ENCODE assay signal across 21 mouse cellular contexts in genomic region chr1:65118150-65118913, GRCm38 (mm10). TPM values are rescaled to one million over a fixed set of nuclear protein-coding genes. Genes with fewer than 3 reads are reported as not detected.
DNase-seq lines count a peak whose midpoint lies in the region; ATAC-seq and TF ChIP-seq lines count a peak whose summit lies in the region.
"Had no signal": no experiment of that assay in that cellular context is flagged by ENCODE, and none has a peak within 500 bp of the region (broad histone marks: within the 10 kb centered on the region; RNA-seq: fewer than 3 reads in every experiment).

No protein-coding gene starts in this region.

- in situ Hi-C loops in ES-E14 (cut with MboI; ENCODE audit: low sequenced_read_pairs in 2 of 2, unreplicated experiment in 2 of 2) = no loop called here

- no peak overlapping the region for H3K4me3 ChIP-seq in ES-E14 (ENCODE audit: insufficient read depth in 1 of 2, low read depth in 1 of 2, low read length in 2 of 2, poor library complexity in 1 of 2, severe bottlenecking in 1 of 2)
- no peak overlapping the region for H3K4me3 ChIP-seq in intestine, embryonic 15.5 days (replicated peaks)
- H3K4me3 ChIP-seq in kidney, embryonic 16.5 days (ENCODE audit: low read length) = no peak overlapping the region
- H3K4me3 ChIP-seq in stomach, embryonic 15.5 days (replicated peaks) = no peak overlapping the region
- H3K4me3 ChIP-seq in embryonic facial prominence, embryonic 10.5 days = no peak overlapping the region
- H3K4me3 ChIP-seq: erythroblast, embryonic 14.5 days; hindbrain, embryonic 12.5 days; layer of hippocampus, adult 2 months; midbrain, embryonic 10.5 days had no signal

- no peak overlapping the region for H3K9ac ChIP-seq in ES-E14 (ENCODE audit: insufficient read depth, low read depth, low read length, poor library complexity, severe bottlenecking)
- no peak overlapping the region for H3K9ac ChIP-seq in intestine, embryonic 15.5 days
- no peak overlapping the region for H3K9ac ChIP-seq in kidney, embryonic 16.5 days (replicated peaks; ENCODE audit: low read length)
- no peak overlapping the region for H3K9ac ChIP-seq in stomach, embryonic 15.5 days
- H3K9ac ChIP-seq: hindbrain, embryonic 12.5 days; lung, embryonic 14.5 days had no signal

- H3K4me1 ChIP-seq in ES-E14 (ENCODE audit: control insufficient read depth in 2 of 2, insufficient read depth in 2 of 2, low read length in 2 of 2, poor library complexity in 1 of 2) = no peaks in the 10 kb centered on the region
- no peaks in the 10 kb centered on the region for H3K4me1 ChIP-seq in intestine, embryonic 15.5 days (replicated peaks)
- no peaks in the 10 kb centered on the region; the same call in none of the 2 replicates for H3K4me1 ChIP-seq in kidney, embryonic 16.5 days (ENCODE audit: insufficient read depth, low read length)
- no peaks in the 10 kb centered on the region for H3K4me1 ChIP-seq in stomach, embryonic 15.5 days
- no peaks in the 10 kb centered on the region; the same call in none of the 2 replicates for H3K4me1 ChIP-seq in embryonic facial prominence, embryonic 10.5 days
- H3K4me1 ChIP-seq: hindbrain, embryonic 12.5 days had no signal

- WGBS in intestine, embryonic 15.5 days = 43% methylated on average over 8 of the region's 8 CpGs
- 48% methylated on average over 8 of the region's 8 CpGs for WGBS in kidney, embryonic 16.5 days
- 46% methylated on average over 8 of the region's 8 CpGs for WGBS in stomach, embryonic 15.5 days
- 71% methylated on average over 8 of the region's 8 CpGs for WGBS in embryonic facial prominence, embryonic 10.5 days

- H3K27me3 ChIP-seq in intestine, embryonic 15.5 days (replicated peaks) = no peaks in the 10 kb centered on the region
- H3K27me3 ChIP-seq in kidney, embryonic 16.5 days (ENCODE audit: insufficient read depth, low read length) = no peaks in the 10 kb centered on the region
- H3K27me3 ChIP-seq in stomach, embryonic 15.5 days (replicated peaks) = no peaks in the 10 kb centered on the region
- H3K27me3 ChIP-seq in embryonic facial prominence, embryonic 10.5 days (replicated peaks; ENCODE audit: low read depth, poor library complexity, severe bottlenecking) = no peaks in the 10 kb centered on the region
- H3K27me3 ChIP-seq: hindbrain, embryonic 12.5 days had no signal

- 0 out of 2 replicates have a peak overlapping the region, but pooled peaks have one; percentile 24 for H3K4me2 ChIP-seq in intestine, embryonic 15.5 days (replicated peaks)
- H3K4me2 ChIP-seq in kidney, embryonic 16.5 days (replicated peaks; ENCODE audit: low read depth, low read length) = no peak overlapping the region
- no peak overlapping the region for H3K4me2 ChIP-seq in stomach, embryonic 15.5 days
- H3K4me2 ChIP-seq: hindbrain, embryonic 12.5 days; lung, embryonic 14.5 days had no signal

- H3K9me3 ChIP-seq in ES-E14 (ENCODE audit: control insufficient read depth, insufficient read depth, low read depth, low read length) = no peaks in the 10 kb centered on the region
- no peaks in the 10 kb centered on the region for H3K9me3 ChIP-seq in intestine, embryonic 15.5 days
- H3K9me3 ChIP-seq in kidney, embryonic 16.5 days (ENCODE audit: low read length) = no peaks in the 10 kb centered on the region
- H3K9me3 ChIP-seq in stomach, embryonic 15.5 days = no peaks in the 10 kb centered on the region
- no peaks in the 10 kb centered on the region for H3K9me3 ChIP-seq in embryonic facial prominence, embryonic 10.5 days
- H3K9me3 ChIP-seq: hindbrain, embryonic 12.5 days; midbrain, embryonic 10.5 days had no signal

- no peak for DNase-seq in ES-E14 (ENCODE audit: low read depth, low spot score)
- no peak for DNase-seq in gastrocnemius, adult 8-10 months (ENCODE audit: low spot score in 2 of 2)
- no peak for DNase-seq in embryonic facial prominence, embryonic 10.5 days (ENCODE audit: low spot score)
- DNase-seq in adrenal gland, adult 8-10 months = no peak
- DNase-seq: adrenal gland, postnatal 10 days; cerebellum, adult 9-10 months; lung, embryonic 14.5 days; thymus, postnatal 4 days had no signal

- no peaks in the 10 kb centered on the region for H3K36me3 ChIP-seq in ES-E14 (ENCODE audit: control insufficient read depth, insufficient read depth, low read length, poor library complexity, severe bottlenecking)
- no peaks in the 10 kb centered on the region for H3K36me3 ChIP-seq in intestine, embryonic 15.5 days
- H3K36me3 ChIP-seq in kidney, embryonic 16.5 days (ENCODE audit: insufficient read depth, low read length) = no peaks in the 10 kb centered on the region
- H3K36me3 ChIP-seq in stomach, embryonic 15.5 days = no peaks in the 10 kb centered on the region
- no peaks in the 10 kb centered on the region for H3K36me3 ChIP-seq in embryonic facial prominence, embryonic 10.5 days (replicated peaks)
- H3K36me3 ChIP-seq: hindbrain, embryonic 12.5 days; midbrain, embryonic 10.5 days had no signal

- no peak overlapping the region for H3K27ac ChIP-seq in ES-E14 (ENCODE audit: insufficient read depth, low read depth, low read length, poor library complexity, severe bottlenecking)
- peak overlapping the region; percentile 83 for H3K27ac ChIP-seq in intestine, embryonic 15.5 days
- peak overlapping the region; percentile 57 for H3K27ac ChIP-seq in kidney, embryonic 16.5 days (ENCODE audit: low read length)
- H3K27ac ChIP-seq in stomach, embryonic 15.5 days = peak overlapping the region; percentile 71
- no peak overlapping the region for H3K27ac ChIP-seq in embryonic facial prominence, embryonic 10.5 days (replicated peaks)
- H3K27ac ChIP-seq: hindbrain, embryonic 12.5 days; layer of hippocampus, adult 2 months; midbrain, embryonic 10.5 days had no signal

- ATAC-seq in intestine, embryonic 15.5 days = peak; percentile 95
- ATAC-seq in kidney, embryonic 16.5 days (ENCODE audit: low FRiP score, low TSS enrichment) = peak; percentile 63
- ATAC-seq in stomach, embryonic 15.5 days (ENCODE audit: insufficient read depth, low FRiP score, low read depth) = peak; percentile 85
- ATAC-seq: CD4-positive, CD25-positive, alpha-beta regulatory T cell, adult 4 months had no signal

TF ChIP-seq in ES-E14, 5 proteins besides CTCF, POLR2A, EP300 and RAD21:
- peak; percentile 42; the same call in 1 of the 2 replicates for TF ChIP-seq MAFK (IDR thresholded peaks at IDR 0.05; ENCODE audit: insufficient read depth, low read depth, low read length)
- no peak for TF ChIP-seq HCFC1 (IDR thresholded peaks at IDR 0.05; ENCODE audit: borderline replicate concordance, insufficient read depth, low read length)

RNA-seq across cellular contexts. Expression of gene Gm28845, which starts 1.0 kb away (rescaled TPM):
- 0.58 TPM in 1 of 2 replicates, not detected in the other for total RNA-seq in ES-E14 (2012; rRNA removed)
- polyA plus RNA-seq in intestine, embryonic 15.5 days (2015; fragmentation: Nextera tagmentation; extraction: Ambion mirVana) = not detected in 2 replicates
- polyA plus RNA-seq in kidney, embryonic 16.5 days (2015; fragmentation: Nextera tagmentation; extraction: Ambion mirVana) = 0.29 TPM in 1 of 2 replicates, not detected in the other
- not detected in 2 replicates for polyA plus RNA-seq in stomach, embryonic 15.5 days (2015; fragmentation: Nextera tagmentation; extraction: Ambion mirVana)
- not detected for total RNA-seq in gastrocnemius, adult 8-10 months (2022)
- not detected in 2 replicates for polyA plus RNA-seq in embryonic facial prominence, embryonic 10.5 days (2016; fragmentation: Nextera tagmentation; extraction: Ambion mirVana)
- not detected for total RNA-seq in adrenal gland, adult 8-10 months (2022)
- total RNA-seq: adrenal gland, postnatal 10 days; neutrophil, adult 5-6 weeks had no signal
- polyA plus RNA-seq: CD4-positive, CD25-positive, alpha-beta regulatory T cell, adult 4 months; erythroblast, embryonic 14.5 days; gonadal fat pad, adult 2 months; heart, embryonic 14.5 days; hindbrain, embryonic 12.5 days; limb, embryonic 14.5 days; lung, embryonic 14.5 days; midbrain, embryonic 10.5 days had no signal

RNA-seq across cellular contexts. Expression of gene D630023F18Rik, which starts 4.7 kb away (rescaled TPM):
- total RNA-seq in ES-E14 (2012; rRNA removed) = 4.7 and 6.1 TPM in 2 replicates
- 0.13 and 0.28 TPM in 2 replicates for polyA plus RNA-seq in intestine, embryonic 15.5 days (2015; fragmentation: Nextera tagmentation; extraction: Ambion mirVana)
- polyA plus RNA-seq in kidney, embryonic 16.5 days (2015; fragmentation: Nextera tagmentation; extraction: Ambion mirVana) = 2.0 and 2.8 TPM in 2 replicates
- polyA plus RNA-seq in stomach, embryonic 15.5 days (2015; fragmentation: Nextera tagmentation; extraction: Ambion mirVana) = 0.12 and 0.26 TPM in 2 replicates
- not detected for total RNA-seq in gastrocnemius, adult 8-10 months (2022)
- polyA plus RNA-seq in embryonic facial prominence, embryonic 10.5 days (2016; fragmentation: Nextera tagmentation; extraction: Ambion mirVana) = 0.50 and 0.56 TPM in 2 replicates
- total RNA-seq in adrenal gland, adult 8-10 months (2022) = 1 to 10 TPM in 2 of 4 experiments, not detected in 2; 3.1 to 3.4 TPM
- total RNA-seq: neutrophil, adult 5-6 weeks had no signal
- polyA plus RNA-seq: CD4-positive, CD25-positive, alpha-beta regulatory T cell, adult 4 months; erythroblast, embryonic 14.5 days; lung, embryonic 14.5 days had no signal

RNA-seq across cellular contexts. Expression of gene Cryga, which starts 15.2 kb away (rescaled TPM):
- total RNA-seq in ES-E14 (2012; rRNA removed) = 1.5 and 2.3 TPM in 2 replicates
- not detected in 2 replicates for polyA plus RNA-seq in intestine, embryonic 15.5 days (2015; fragmentation: Nextera tagmentation; extraction: Ambion mirVana)
- polyA plus RNA-seq in kidney, embryonic 16.5 days (2015; fragmentation: Nextera tagmentation; extraction: Ambion mirVana) = not detected in 2 replicates
- not detected in 2 replicates for polyA plus RNA-seq in stomach, embryonic 15.5 days (2015; fragmentation: Nextera tagmentation; extraction: Ambion mirVana)
- total RNA-seq in gastrocnemius, adult 8-10 months (2022) = not detected
- not detected in 2 replicates for polyA plus RNA-seq in embryonic facial prominence, embryonic 10.5 days (2016; fragmentation: Nextera tagmentation; extraction: Ambion mirVana)
- not detected for total RNA-seq in adrenal gland, adult 8-10 months (2022)
- total RNA-seq: adrenal gland, postnatal 10 days; neutrophil, adult 5-6 weeks had no signal
- polyA plus RNA-seq: CD4-positive, CD25-positive, alpha-beta regulatory T cell, adult 4 months; erythroblast, embryonic 14.5 days; gonadal fat pad, adult 2 months; heart, embryonic 14.5 days; hindbrain, embryonic 12.5 days; limb, embryonic 14.5 days; lung, embryonic 14.5 days; midbrain, embryonic 10.5 days had no signal

RNA-seq across cellular contexts. Expression of gene Crygb, which starts 36.2 kb away (rescaled TPM):
- total RNA-seq in ES-E14 (2012; rRNA removed) = 0.48 and 0.67 TPM in 2 replicates
- not detected in 2 replicates for polyA plus RNA-seq in intestine, embryonic 15.5 days (2015; fragmentation: Nextera tagmentation; extraction: Ambion mirVana)
- polyA plus RNA-seq in kidney, embryonic 16.5 days (2015; fragmentation: Nextera tagmentation; extraction: Ambion mirVana) = not detected in 2 replicates
- polyA plus RNA-seq in stomach, embryonic 15.5 days (2015; fragmentation: Nextera tagmentation; extraction: Ambion mirVana) = not detected in 2 replicates
- total RNA-seq in gastrocnemius, adult 8-10 months (2022) = not detected
- polyA plus RNA-seq in embryonic facial prominence, embryonic 10.5 days (2016; fragmentation: Nextera tagmentation; extraction: Ambion mirVana) = not detected in 2 replicates
- not detected for total RNA-seq in adrenal gland, adult 8-10 months (2022)
- total RNA-seq: adrenal gland, postnatal 10 days; layer of hippocampus, adult 2 months; left cerebral cortex, adult 8-10 months; neutrophil, adult 5-6 weeks had no signal
- polyA plus RNA-seq: CD4-positive, CD25-positive, alpha-beta regulatory T cell, adult 4 months; erythroblast, embryonic 14.5 days; gonadal fat pad, adult 2 months; hindbrain, embryonic 12.5 days; lung, embryonic 14.5 days; midbrain, embryonic 10.5 days had no signal

RNA-seq across cellular contexts. Expression of gene Crygc, which starts 44.8 kb away (rescaled TPM):
- 1.3 TPM in 1 of 2 replicates, not detected in the other for total RNA-seq in ES-E14 (2012; rRNA removed)
- not detected in 2 replicates for polyA plus RNA-seq in intestine, embryonic 15.5 days (2015; fragmentation: Nextera tagmentation; extraction: Ambion mirVana)
- polyA plus RNA-seq in kidney, embryonic 16.5 days (2015; fragmentation: Nextera tagmentation; extraction: Ambion mirVana) = not detected in 2 replicates
- not detected in 2 replicates for polyA plus RNA-seq in stomach, embryonic 15.5 days (2015; fragmentation: Nextera tagmentation; extraction: Ambion mirVana)
- total RNA-seq in gastrocnemius, adult 8-10 months (2022) = not detected
- polyA plus RNA-seq in embryonic facial prominence, embryonic 10.5 days (2016; fragmentation: Nextera tagmentation; extraction: Ambion mirVana) = not detected in 2 replicates
- not detected for total RNA-seq in adrenal gland, adult 8-10 months (2022)
- total RNA-seq: adrenal gland, postnatal 10 days; layer of hippocampus, adult 2 months; left cerebral cortex, adult 8-10 months; neutrophil, adult 5-6 weeks had no signal
- polyA plus RNA-seq: CD4-positive, CD25-positive, alpha-beta regulatory T cell, adult 4 months; erythroblast, embryonic 14.5 days; heart, embryonic 14.5 days; hindbrain, embryonic 12.5 days; limb, embryonic 14.5 days; lung, embryonic 14.5 days; midbrain, embryonic 10.5 days had no signal

Comparison
In these comparisons a context has a peak if more than half of its experiments do, and no peak if none do; other contexts are left out.
1. H3K27ac ChIP-seq: peak in intestine, embryonic 15.5 days (single experiment), kidney, embryonic 16.5 days (single experiment) and stomach, embryonic 15.5 days (single experiment); none in ES-E14 (single experiment) and embryonic facial prominence, embryonic 10.5 days (single experiment).
2. Peak in every context shown above with its lines, with median percentiles within 50 percentile points of each other: ATAC-seq.